Mouse (Mus musculus) neural tube, embryonic 13.5 days (tissue): ENCODE data around the gene Zc3h8. TPM values are rescaled to one million over a fixed set of nuclear protein-coding genes. Genes with fewer than 3 reads are reported as not detected.
A peak's percentile ranks its signal among the peaks of the same experiment; 100 is the strongest.

Experiments used
- ATAC-seq: fragments of 200-750 bp; cut with Nextera tagmentation; 2 replicates; pipeline ENCODE4 v1.8.0; 2017; ENCODE audit warnings: low read depth, mild to moderate bottlenecking, moderate TSS enrichment, moderate library complexity
- H3K27ac ChIP-seq: fragments of 300-500 bp; sonication (generic); replicated peaks from 2 replicates; pipeline ENCODE4 v1.5.1; 2015; ENCODE audit warnings: moderate library complexity, mild to moderate bottlenecking, inconsistent platforms
- H3K27me3 ChIP-seq: fragments of 300-500 bp; sonication (generic); 2 replicates; pipeline ENCODE4 v1.6.1; 2015; ENCODE audit warnings: mild to moderate bottlenecking, inconsistent platforms
- H3K36me3 ChIP-seq: fragments of 300-500 bp; sonication (generic); 2 replicates; pipeline ENCODE4 v1.6.1; 2015; ENCODE audit warnings: mild to moderate bottlenecking, inconsistent platforms
- H3K4me1 ChIP-seq: fragments of 300-500 bp; sonication (generic); replicated peaks from 2 replicates; pipeline ENCODE4 v1.6.1; 2015; ENCODE audit warnings: inconsistent platforms
- H3K4me2 ChIP-seq: fragments of 300-500 bp; sonication (generic); 2 replicates; pipeline ENCODE4 v1.6.1; 2015; ENCODE audit warnings: inconsistent platforms, mild to moderate bottlenecking, moderate library complexity
- H3K4me3 ChIP-seq: fragments of 300-500 bp; sonication (generic); 2 replicates; pipeline ENCODE4 v1.5.1; 2015; ENCODE audit warnings: mild to moderate bottlenecking, inconsistent platforms
- H3K9ac ChIP-seq: fragments of 300-500 bp; sonication (generic); 2 replicates; pipeline ENCODE4 v1.6.1; 2015; ENCODE audit warnings: moderate library complexity, mild to moderate bottlenecking, inconsistent platforms
- H3K9me3 ChIP-seq: fragments of 300-500 bp; sonication (generic); 2 replicates; pipeline ENCODE4 v1.6.1; 2016; ENCODE audit warnings: inconsistent platforms
- WGBS: fragments of 180-500 bp; shearing (Covaris S2); methylation state at CpG from one replicate; pipeline ENCODE4 v1.1.7; 2015; 5-methylcytosine and 5-hydroxymethylcytosine counted together
- polyA plus RNA-seq: library from polyadenylated mRNA; unstranded; fragments of >200 nt; fragmentation: Nextera tagmentation; extraction: Ambion mirVana; gene quantifications from 2 replicates; pipeline ENCODE4 v1.2.1, GENCODE M21; 2015

Zc3h8 gene
- 9.4 and 10.9 TPM in 2 replicates for polyA plus RNA-seq

GRCm38 (mm10) chr2:128943538-128944528 is at the start of gene Zc3h8:
TSS of gene Zc3h8 (minus strand) at chr2:128944077.
- 1% methylated on average over 65 of the region's 65 CpGs for WGBS
- peak within 1 kb of the TSS; percentile 83 for H3K9ac ChIP-seq
- peak; percentile 96 for ATAC-seq
- H3K4me1 ChIP-seq = peaks cover 8% of the 10 kb centered on the region; the same call in 1 of the 2 replicates
- peak within 1 kb of the TSS; percentile 75 for H3K4me2 ChIP-seq
- H3K27me3 ChIP-seq = peaks cover 3% of the 10 kb centered on the region; the same call in 1 of the 2 replicates
- peak within 1 kb of the TSS; percentile 81 for H3K27ac ChIP-seq
- no peaks in the 10 kb centered on the region for H3K36me3 ChIP-seq
- peak within 1 kb of the TSS; percentile 74 for H3K4me3 ChIP-seq
- no peaks in the 10 kb centered on the region for H3K9me3 ChIP-seq

- H3K27me3 ChIP-seq = no peaks in the 10 kb centered on the region
- H3K9ac ChIP-seq = no peak overlapping the region
- 92% methylated on average over 3 of the region's 3 CpGs for WGBS
- H3K4me2 ChIP-seq = no peak overlapping the region
- H3K4me3 ChIP-seq = no peak overlapping the region
- no peaks in the 10 kb centered on the region for H3K36me3 ChIP-seq
- no peak for ATAC-seq
- H3K9me3 ChIP-seq = no peaks in the 10 kb centered on the region
- no peaks in the 10 kb centered on the region for H3K4me1 ChIP-seq
- H3K27ac ChIP-seq = no peak overlapping the region
Observed at GRCm38 (mm10) chr2:128984746-128985145, 40.9 kb upstream of the Zc3h8 start.

GRCm38 (mm10) chr2:128975572-128975971 is 31.7 kb upstream of the Zc3h8 start:
- ATAC-seq = no peak
- no peak overlapping the region for H3K4me2 ChIP-seq
- H3K9me3 ChIP-seq = no peaks in the 10 kb centered on the region
- no peaks in the 10 kb centered on the region for H3K36me3 ChIP-seq
- 86% methylated on average over 4 of the region's 4 CpGs for WGBS
- H3K4me1 ChIP-seq = no peaks in the 10 kb centered on the region
- H3K4me3 ChIP-seq = no peak overlapping the region
- H3K27me3 ChIP-seq = no peaks in the 10 kb centered on the region
- no peak overlapping the region for H3K27ac ChIP-seq
- H3K9ac ChIP-seq = no peak overlapping the region

GRCm38 (mm10) chr2:128972301-128972700 is 28.4 kb upstream of the Zc3h8 start:
- Histone ChIP-seq H3K4me2 (no peak overlapping the region), H3K27me3 (no peaks in the 10 kb centered on the region), H3K27ac (no peak overlapping the region), H3K4me1 (peaks cover 9% of the 10 kb centered on the region; the same call in 1 of the 2 replicates), H3K36me3 (no peaks in the 10 kb centered on the region), H3K9ac (no peak overlapping the region), H3K4me3 (no peak overlapping the region), H3K9me3 (no peaks in the 10 kb centered on the region)
- no peak for ATAC-seq

GRCm38 (mm10) chr2:128968475-128969083 is 24.7 kb upstream of the Zc3h8 start:
- no peaks in the 10 kb centered on the region for H3K9me3 ChIP-seq
- H3K4me2 ChIP-seq = peak overlapping the region; percentile 60
- peaks cover 22% of the 10 kb centered on the region for H3K4me1 ChIP-seq
- no peaks in the 10 kb centered on the region for H3K36me3 ChIP-seq
- peak overlapping the region; percentile 93 for H3K4me3 ChIP-seq
- H3K27me3 ChIP-seq = no peaks in the 10 kb centered on the region
- H3K9ac ChIP-seq = peak overlapping the region; percentile 100
- ATAC-seq = no peak
- H3K27ac ChIP-seq = peak overlapping the region; percentile 100

GRCm38 (mm10) chr2:128967661-128968441 is 24.0 kb upstream of the Zc3h8 start, which contains the start of gene Gm10762:
TSS of gene Gm10762 (minus strand) at chr2:128967725.
- H3K9ac ChIP-seq = peak within 1 kb of the TSS; percentile 100
- under 1% methylated on average over 72 of the region's 80 CpGs for WGBS

GRCm38 (mm10) chr2:128966641-128967580 is 23.0 kb upstream of the Zc3h8 start, which contains the start of gene Zc3h6:
TSS of gene Zc3h6 (plus strand) at chr2:128967402.
- WGBS = 1% methylated on average over 65 of the region's 65 CpGs

More at GRCm38 (mm10) chr2:128967661-128968441, 24.0 kb upstream of the Zc3h8 start, which contains the start of gene Gm10762:
- H3K4me3 ChIP-seq = peak within 1 kb of the TSS; percentile 93
- no peaks in the 10 kb centered on the region for H3K9me3 ChIP-seq
- no peaks in the 10 kb centered on the region for H3K36me3 ChIP-seq
- H3K27me3 ChIP-seq = no peaks in the 10 kb centered on the region
- peak within 1 kb of the TSS; percentile 100 for H3K27ac ChIP-seq
- peak within 1 kb of the TSS; percentile 60 for H3K4me2 ChIP-seq
- peaks cover 22% of the 10 kb centered on the region for H3K4me1 ChIP-seq
- ATAC-seq = peak; percentile 76

GRCm38 (mm10) chr2:128966236-128966635 is 22.4 kb upstream of the Zc3h8 start:
- no peaks in the 10 kb centered on the region for H3K9me3 ChIP-seq
- H3K4me1 ChIP-seq = peaks cover 22% of the 10 kb centered on the region
- H3K9ac ChIP-seq = peak overlapping the region; percentile 100
- peak overlapping the region; percentile 100; the same call in 1 of the 2 replicates for H3K27ac ChIP-seq
- no peak for ATAC-seq
- WGBS = 5% methylated on average over 6 of the region's 6 CpGs
- peak overlapping the region; percentile 60 for H3K4me2 ChIP-seq
- peak overlapping the region; percentile 93 for H3K4me3 ChIP-seq
- no peaks in the 10 kb centered on the region for H3K36me3 ChIP-seq
- H3K27me3 ChIP-seq = no peaks in the 10 kb centered on the region

More at GRCm38 (mm10) chr2:128966641-128967580, 23.0 kb upstream of the Zc3h8 start, which contains the start of gene Zc3h6:
- H3K4me1 ChIP-seq = peaks cover 22% of the 10 kb centered on the region
- no peaks in the 10 kb centered on the region for H3K9me3 ChIP-seq
- peak within 1 kb of the TSS; percentile 100 for H3K27ac ChIP-seq
- H3K4me2 ChIP-seq = peak within 1 kb of the TSS; percentile 60
- H3K4me3 ChIP-seq = peak within 1 kb of the TSS; percentile 93
- H3K27me3 ChIP-seq = no peaks in the 10 kb centered on the region
- H3K36me3 ChIP-seq = no peaks in the 10 kb centered on the region
- ATAC-seq = peak; percentile 97
- H3K9ac ChIP-seq = peak within 1 kb of the TSS; percentile 100

- H3K4me1 ChIP-seq = peaks cover 22% of the 10 kb centered on the region
- WGBS = 31% methylated on average over 5 of the region's 5 CpGs
- H3K9me3 ChIP-seq = no peaks in the 10 kb centered on the region
- H3K4me2 ChIP-seq = peak overlapping the region; percentile 60
- peak overlapping the region; percentile 100 for H3K9ac ChIP-seq
- peak overlapping the region; percentile 100 for H3K27ac ChIP-seq
- no peaks in the 10 kb centered on the region for H3K36me3 ChIP-seq
- H3K27me3 ChIP-seq = no peaks in the 10 kb centered on the region
- no peak for ATAC-seq
- H3K4me3 ChIP-seq = peak overlapping the region; percentile 93
Observed at GRCm38 (mm10) chr2:128965505-128966105, 21.7 kb upstream of the Zc3h8 start.

- no peaks in the 10 kb centered on the region for H3K27me3 ChIP-seq
- no peak overlapping the region for H3K27ac ChIP-seq
- ATAC-seq = no peak
- H3K4me1 ChIP-seq = no peaks in the 10 kb centered on the region
- no peak overlapping the region for H3K9ac ChIP-seq
- H3K9me3 ChIP-seq = no peaks in the 10 kb centered on the region
- H3K4me2 ChIP-seq = no peak overlapping the region
- H3K4me3 ChIP-seq = no peak overlapping the region
- H3K36me3 ChIP-seq = no peaks in the 10 kb centered on the region
Observed at GRCm38 (mm10) chr2:128954186-128954585, 10.3 kb upstream of the Zc3h8 start.
